ENCODE assay signal across 16 mouse cellular contexts in genomic region chr19:48283217-48283616, GRCm38 (mm10).
DNase-seq lines count a peak whose midpoint lies in the region; ATAC-seq and TF ChIP-seq lines count a peak whose summit lies in the region.
"Had no signal": no experiment of that assay in that cellular context is flagged by ENCODE, and none has a peak within 500 bp of the region (broad histone marks: within the 10 kb centered on the region; RNA-seq: fewer than 3 reads in every experiment).

No protein-coding gene starts in this region.

- DNase-seq in heart, adult 11 months: peak; percentile 61
- no peak for DNase-seq in heart, adult 2 months
- DNase-seq in hindbrain, embryonic 11.5 days (ENCODE audit: low spot score): peak; percentile 19
- DNase-seq in gastrocnemius, adult 8-10 months (ENCODE audit: low spot score in 2 of 2): no peak
- no peak for DNase-seq in kidney, postnatal 25 days
- DNase-seq: cerebellum, postnatal 14 days; kidney, adult 18-20 months; kidney, postnatal 4 days; thymus, adult 18-20 months had no signal

- no peak overlapping the region for H3K9ac ChIP-seq in heart, adult 2 months (ENCODE audit: low read depth, low read length)
- H3K9ac ChIP-seq in embryonic facial prominence, embryonic 12.5 days: no peak overlapping the region
- no peak overlapping the region for H3K9ac ChIP-seq in hindbrain, embryonic 11.5 days (ENCODE audit: low read depth, low read length)
- H3K9ac ChIP-seq in midbrain, embryonic 16.5 days (ENCODE audit: low read depth, low read length): no peak overlapping the region
- H3K9ac ChIP-seq: liver, embryonic 12.5 days; lung, embryonic 15.5 days had no signal

- 0 out of 2 replicates have a peak, but pooled peaks have one; percentile 60 for ATAC-seq in embryonic facial prominence, embryonic 12.5 days (ENCODE audit: insufficient number of reproducible peaks, insufficient read depth, low FRiP score, low TSS enrichment)
- peak; percentile 77 for ATAC-seq in hindbrain, embryonic 11.5 days (ENCODE audit: low FRiP score)
- 0 out of 2 replicates have a peak, but pooled peaks have one; percentile 36 for ATAC-seq in midbrain, embryonic 16.5 days
- ATAC-seq in cerebellum, adult (ENCODE audit: insufficient number of reproducible peaks, low FRiP score, low TSS enrichment): no peak
- ATAC-seq: liver, embryonic 12.5 days had no signal

- TF ChIP-seq CTCF in heart, adult 2 months (IDR thresholded peaks at IDR 0.05): no peak

- no peak overlapping the region for H3K4me3 ChIP-seq in heart, adult 2 months
- H3K4me3 ChIP-seq in embryonic facial prominence, embryonic 12.5 days: no peak overlapping the region
- H3K4me3 ChIP-seq in hindbrain, embryonic 11.5 days (ENCODE audit: low read depth, low read length): no peak overlapping the region
- no peak overlapping the region for H3K4me3 ChIP-seq in midbrain, embryonic 16.5 days (ENCODE audit: low read depth, low read length)
- H3K4me3 ChIP-seq: limb, embryonic 10.5 days; liver, embryonic 12.5 days; lung, embryonic 15.5 days had no signal

- no peaks in the 10 kb centered on the region for H3K9me3 ChIP-seq in embryonic facial prominence, embryonic 12.5 days
- H3K9me3 ChIP-seq in hindbrain, embryonic 11.5 days (ENCODE audit: control insufficient read depth, low read length): no peaks in the 10 kb centered on the region
- no peaks in the 10 kb centered on the region for H3K9me3 ChIP-seq in midbrain, embryonic 16.5 days (replicated peaks; ENCODE audit: control insufficient read depth, low read length, poor library complexity, severe bottlenecking)
- H3K9me3 ChIP-seq: limb, embryonic 10.5 days; liver, embryonic 12.5 days; lung, embryonic 15.5 days had no signal

- H3K36me3 ChIP-seq in heart, adult 2 months (ENCODE audit: control insufficient read depth, insufficient read depth, low read length): no peaks in the 10 kb centered on the region
- H3K36me3 ChIP-seq in embryonic facial prominence, embryonic 12.5 days: no peaks in the 10 kb centered on the region
- H3K36me3 ChIP-seq in hindbrain, embryonic 11.5 days (ENCODE audit: control insufficient read depth, insufficient read depth, low read length): no peaks in the 10 kb centered on the region
- no peaks in the 10 kb centered on the region for H3K36me3 ChIP-seq in midbrain, embryonic 16.5 days (ENCODE audit: control insufficient read depth, insufficient read depth, low read length)
- H3K36me3 ChIP-seq: limb, embryonic 10.5 days; liver, embryonic 12.5 days; lung, embryonic 15.5 days had no signal

- WGBS in heart, adult 2 months: 62% methylated on average over 4 of the region's 4 CpGs
- WGBS in embryonic facial prominence, embryonic 12.5 days: 45% methylated on average over 4 of the region's 4 CpGs
- 50% methylated on average over 4 of the region's 4 CpGs for WGBS in hindbrain, embryonic 11.5 days
- 25% methylated on average over 4 of the region's 4 CpGs for WGBS in midbrain, embryonic 16.5 days

- TF ChIP-seq EP300 in heart, adult 2 months (IDR thresholded peaks at IDR 0.05; ENCODE audit: insufficient read depth, low read depth, low read length): no peak

- TF ChIP-seq POLR2A in heart, adult 2 months (IDR thresholded peaks at IDR 0.05; ENCODE audit: insufficient read depth, low read depth, low read length): no peak

- no peaks in the 10 kb centered on the region for H3K79me2 ChIP-seq in heart, adult 2 months (replicated peaks; ENCODE audit: control insufficient read depth, insufficient read depth, low read length)

- no peak overlapping the region for H3K4me2 ChIP-seq in embryonic facial prominence, embryonic 12.5 days (replicated peaks)
- no peak overlapping the region for H3K4me2 ChIP-seq in hindbrain, embryonic 11.5 days (replicated peaks; ENCODE audit: low read depth, low read length)
- no peak overlapping the region for H3K4me2 ChIP-seq in midbrain, embryonic 16.5 days (ENCODE audit: low read length)
- H3K4me2 ChIP-seq: liver, embryonic 12.5 days; lung, embryonic 15.5 days had no signal

- H3K4me1 ChIP-seq in heart, adult 2 months (ENCODE audit: control insufficient read depth, insufficient read depth, low read length): no peaks in the 10 kb centered on the region
- no peaks in the 10 kb centered on the region for H3K4me1 ChIP-seq in embryonic facial prominence, embryonic 12.5 days
- H3K4me1 ChIP-seq in hindbrain, embryonic 11.5 days (replicated peaks; ENCODE audit: control insufficient read depth, insufficient read depth, low read length): 0 out of 2 replicates have a peak, but pooled peaks cover 2% of the 10 kb centered on the region
- no peaks in the 10 kb centered on the region for H3K4me1 ChIP-seq in midbrain, embryonic 16.5 days (ENCODE audit: control insufficient read depth, insufficient read depth, low read length)
- H3K4me1 ChIP-seq: liver, embryonic 12.5 days; lung, embryonic 15.5 days had no signal

- H3K27me3 ChIP-seq in heart, adult 2 months (ENCODE audit: control insufficient read depth, insufficient read depth, low read length): no peaks in the 10 kb centered on the region
- no peaks in the 10 kb centered on the region for H3K27me3 ChIP-seq in embryonic facial prominence, embryonic 12.5 days
- no peaks in the 10 kb centered on the region for H3K27me3 ChIP-seq in hindbrain, embryonic 11.5 days (ENCODE audit: control insufficient read depth, insufficient read depth, low read length)
- H3K27me3 ChIP-seq in midbrain, embryonic 16.5 days (ENCODE audit: control insufficient read depth, insufficient read depth, low read depth, low read length): no peaks in the 10 kb centered on the region
- H3K27me3 ChIP-seq: CH12.LX; liver, embryonic 12.5 days; lung, embryonic 15.5 days had no signal

- no peak overlapping the region for H3K27ac ChIP-seq in heart, adult 2 months
- H3K27ac ChIP-seq in embryonic facial prominence, embryonic 12.5 days: no peak overlapping the region
- H3K27ac ChIP-seq in hindbrain, embryonic 11.5 days (ENCODE audit: low read depth, low read length): no peak overlapping the region
- no peak overlapping the region for H3K27ac ChIP-seq in midbrain, embryonic 16.5 days (ENCODE audit: low read length)
- H3K27ac ChIP-seq: limb, embryonic 10.5 days; liver, embryonic 12.5 days; lung, embryonic 15.5 days had no signal

- intact Hi-C loops in heart, adult 2 months (cut with DNase I): no loop called here

Comparison
In these comparisons a context has a peak if more than half of its experiments do, and no peak if none do; other contexts are left out.
1. DNase-seq: peak in heart, adult 11 months (single experiment) and hindbrain, embryonic 11.5 days (single experiment); none in heart, adult 2 months (0 of 2), gastrocnemius, adult 8-10 months (0 of 2) and kidney, postnatal 25 days (0 of 2).